Mouse (Mus musculus): ENCODE measurements around the gene Hist2h3c1. TPM values are rescaled to one million over a fixed set of nuclear protein-coding genes. Genes with fewer than 3 reads are reported as not detected.

The Hist2h3c1 gene
- polyA plus RNA-seq, 1 experiment = not detected

GRCm38 (mm10) chr3:96249034-96249345 lies 2.5 kb downstream of the Hist2h3c1 start:
- H3K4me1 ChIP-seq (ENCODE audit: control insufficient read depth, insufficient read depth, insufficient read length) = peaks cover 4% of the 10 kb centered on the region; the same call in 1 of the 2 replicates
- H3K27me3 ChIP-seq (ENCODE audit: control insufficient read depth, insufficient read depth, low read length) = no peaks in the 10 kb centered on the region
- H3K36me3 ChIP-seq (ENCODE audit: control insufficient read depth, insufficient read depth, low read length) = no peaks in the 10 kb centered on the region
- WGBS = 88% methylated on average over 4 of the region's 4 CpGs
- H3K27ac ChIP-seq (ENCODE audit: insufficient read depth, low read length) = no peak overlapping the region
- no peak for TF ChIP-seq POLR2A (IDR thresholded peaks at IDR 0.05; ENCODE audit: low read depth, low read length)
- no peak for TF ChIP-seq CTCF (IDR thresholded peaks at IDR 0.05; ENCODE audit: extremely low read depth, insufficient read depth, insufficient read length, insufficient replicate concordance)
- DNase-seq (ENCODE audit: low read depth in 1 of 2, low spot score in 2 of 2) = no peak
- H3K4me3 ChIP-seq (ENCODE audit: extremely low read depth, insufficient read depth, insufficient read length) = no peak overlapping the region

GRCm38 (mm10) chr3:96250890-96251289 lies 4.4 kb downstream of the Hist2h3c1 start:
- H3K4me1 ChIP-seq (ENCODE audit: control insufficient read depth, insufficient read depth, insufficient read length) = no peaks in the 10 kb centered on the region
- WGBS = 72% methylated on average over 3 of the region's 3 CpGs
- H3K36me3 ChIP-seq (ENCODE audit: control insufficient read depth, insufficient read depth, low read length) = no peaks in the 10 kb centered on the region
- TF ChIP-seq CTCF (IDR thresholded peaks at IDR 0.05; ENCODE audit: extremely low read depth, insufficient read depth, insufficient read length, insufficient replicate concordance) = no peak
- TF ChIP-seq POLR2A (IDR thresholded peaks at IDR 0.05; ENCODE audit: low read depth, low read length) = no peak
- H3K27ac ChIP-seq (ENCODE audit: insufficient read depth, low read length) = peak overlapping the region; percentile 43
- H3K27me3 ChIP-seq (ENCODE audit: control insufficient read depth, insufficient read depth, low read length) = no peaks in the 10 kb centered on the region
- H3K4me3 ChIP-seq (ENCODE audit: extremely low read depth, insufficient read depth, insufficient read length) = no peak overlapping the region
- no peak for DNase-seq (ENCODE audit: low read depth in 1 of 2, low spot score in 2 of 2)

- Histone ChIP-seq H3K4me1 (ENCODE audit: control insufficient read depth, insufficient read depth, insufficient read length) (no peaks in the 10 kb centered on the region; the same call in 1 of the 2 replicates), H3K4me3 (ENCODE audit: extremely low read depth, insufficient read depth, insufficient read length) (no peak overlapping the region), H3K36me3 (ENCODE audit: control insufficient read depth, insufficient read depth, low read length) (no peaks in the 10 kb centered on the region), H3K27me3 (ENCODE audit: control insufficient read depth, insufficient read depth, low read length) (no peaks in the 10 kb centered on the region), H3K27ac (ENCODE audit: insufficient read depth, low read length) (peak overlapping the region; percentile 73; the same call in 1 of the 2 replicates)
- no peak for DNase-seq (ENCODE audit: low read depth in 1 of 2, low spot score in 2 of 2)
- WGBS = 34% methylated on average over 3 of the region's 3 CpGs
- no peak for TF ChIP-seq CTCF (IDR thresholded peaks at IDR 0.05; ENCODE audit: extremely low read depth, insufficient read depth, insufficient read length, insufficient replicate concordance)
- no peak for TF ChIP-seq POLR2A (IDR thresholded peaks at IDR 0.05; ENCODE audit: low read depth, low read length)
These were observed 5.3 kb downstream of the Hist2h3c1 start for GRCm38 (mm10) chr3:96251787-96252186.

GRCm38 (mm10) chr3:96254683-96255355 lies 8.3 kb downstream of the Hist2h3c1 start:
- Histone ChIP-seq H3K27ac (ENCODE audit: insufficient read depth, low read length) (no peak overlapping the region), H3K4me1 (ENCODE audit: control insufficient read depth, insufficient read depth, insufficient read length) (no peaks in the 10 kb centered on the region; the same call in 1 of the 2 replicates), H3K36me3 (ENCODE audit: control insufficient read depth, insufficient read depth, low read length) (no peaks in the 10 kb centered on the region), H3K4me3 (ENCODE audit: extremely low read depth, insufficient read depth, insufficient read length) (no peak overlapping the region), H3K27me3 (ENCODE audit: control insufficient read depth, insufficient read depth, low read length) (no peaks in the 10 kb centered on the region)
- no peak for DNase-seq (ENCODE audit: low read depth in 1 of 2, low spot score in 2 of 2)
- no peak for TF ChIP-seq POLR2A (IDR thresholded peaks at IDR 0.05; ENCODE audit: low read depth, low read length)
- TF ChIP-seq CTCF (IDR thresholded peaks at IDR 0.05; ENCODE audit: extremely low read depth, insufficient read depth, insufficient read length, insufficient replicate concordance) = no peak
- WGBS = 85% methylated on average over 10 of the region's 10 CpGs

- H3K27ac ChIP-seq (ENCODE audit: insufficient read depth, low read length) = no peak overlapping the region
- H3K4me1 ChIP-seq (ENCODE audit: control insufficient read depth, insufficient read depth, insufficient read length) = no peaks in the 10 kb centered on the region; the same call in 1 of the 2 replicates
- no peaks in the 10 kb centered on the region for H3K36me3 ChIP-seq (ENCODE audit: control insufficient read depth, insufficient read depth, low read length)
- H3K27me3 ChIP-seq (ENCODE audit: control insufficient read depth, insufficient read depth, low read length) = no peaks in the 10 kb centered on the region
- WGBS = 62% methylated on average over 5 of the region's 5 CpGs
- TF ChIP-seq POLR2A (IDR thresholded peaks at IDR 0.05; ENCODE audit: low read depth, low read length) (no peak), CTCF (IDR thresholded peaks at IDR 0.05; ENCODE audit: extremely low read depth, insufficient read depth, insufficient read length, insufficient replicate concordance) (no peak)
- H3K4me3 ChIP-seq (ENCODE audit: extremely low read depth, insufficient read depth, insufficient read length) = no peak overlapping the region
- DNase-seq (ENCODE audit: low read depth in 1 of 2, low spot score in 2 of 2) = no peak
These were observed 9.6 kb downstream of the Hist2h3c1 start for GRCm38 (mm10) chr3:96255926-96256593.

GRCm38 (mm10) chr3:96257190-96257589 lies 10.7 kb downstream of the Hist2h3c1 start:
- Histone ChIP-seq H3K4me1 (ENCODE audit: control insufficient read depth, insufficient read depth, insufficient read length) (no peaks in the 10 kb centered on the region; the same call in 1 of the 2 replicates), H3K4me3 (ENCODE audit: extremely low read depth, insufficient read depth, insufficient read length) (no peak overlapping the region), H3K27ac (ENCODE audit: insufficient read depth, low read length) (no peak overlapping the region), H3K27me3 (ENCODE audit: control insufficient read depth, insufficient read depth, low read length) (no peaks in the 10 kb centered on the region), H3K36me3 (ENCODE audit: control insufficient read depth, insufficient read depth, low read length) (no peaks in the 10 kb centered on the region)
- no peak for DNase-seq (ENCODE audit: low read depth in 1 of 2, low spot score in 2 of 2)
- WGBS = 65% methylated on average over 3 of the region's 3 CpGs
- TF ChIP-seq CTCF (IDR thresholded peaks at IDR 0.05; ENCODE audit: extremely low read depth, insufficient read depth, insufficient read length, insufficient replicate concordance) = no peak
- TF ChIP-seq POLR2A (IDR thresholded peaks at IDR 0.05; ENCODE audit: low read depth, low read length) = no peak

GRCm38 (mm10) chr3:96260220-96260619 lies 13.7 kb downstream of the Hist2h3c1 start:
- 91% methylated on average over 5 of the region's 5 CpGs for WGBS
- Histone ChIP-seq H3K36me3 (ENCODE audit: control insufficient read depth, insufficient read depth, low read length) (no peaks in the 10 kb centered on the region), H3K4me1 (ENCODE audit: control insufficient read depth, insufficient read depth, insufficient read length) (peaks cover 4% of the 10 kb centered on the region; the same call in 1 of the 2 replicates), H3K4me3 (ENCODE audit: extremely low read depth, insufficient read depth, insufficient read length) (no peak overlapping the region), H3K27me3 (ENCODE audit: control insufficient read depth, insufficient read depth, low read length) (no peaks in the 10 kb centered on the region), H3K27ac (ENCODE audit: insufficient read depth, low read length) (no peak overlapping the region)
- no peak for DNase-seq (ENCODE audit: low read depth in 1 of 2, low spot score in 2 of 2)
- no peak for TF ChIP-seq POLR2A (IDR thresholded peaks at IDR 0.05; ENCODE audit: low read depth, low read length)
- no peak for TF ChIP-seq CTCF (IDR thresholded peaks at IDR 0.05; ENCODE audit: extremely low read depth, insufficient read depth, insufficient read length, insufficient replicate concordance)

All from spleen, adult 2 months (tissue).